Mouse (Mus musculus) intestine, embryonic 15.5 days (tissue): ENCODE data around the gene Cx3cr1. TPM values are rescaled to one million over a fixed set of nuclear protein-coding genes. Genes with fewer than 3 reads are reported as not detected.

Experiments used
- ATAC-seq: fragments of 200-750 bp; cut with Nextera tagmentation; 2 replicates; pipeline ENCODE4 v1.8.0; 2017; ENCODE audit warnings: moderate TSS enrichment, moderate library complexity
- H3K27ac ChIP-seq: fragments of 300-500 bp; sonication (generic); 2 replicates; pipeline ENCODE4 v1.5.1; 2015; ENCODE audit warnings: mild to moderate bottlenecking, inconsistent platforms
- H3K27me3 ChIP-seq: fragments of 300-500 bp; sonication (generic); replicated peaks from 2 replicates; pipeline ENCODE4 v1.6.1; 2015; ENCODE audit warnings: inconsistent platforms
- H3K36me3 ChIP-seq: fragments of 300-500 bp; sonication (generic); 2 replicates; pipeline ENCODE4 v1.6.1; 2015; ENCODE audit warnings: inconsistent platforms
- H3K4me1 ChIP-seq: fragments of 300-500 bp; sonication (generic); replicated peaks from 2 replicates; pipeline ENCODE4 v1.6.1; 2015; ENCODE audit warnings: inconsistent platforms
- H3K4me2 ChIP-seq: fragments of 300-500 bp; sonication (generic); replicated peaks from 2 replicates; pipeline ENCODE4 v1.6.1; 2015; ENCODE audit warnings: mild to moderate bottlenecking, inconsistent platforms
- H3K4me3 ChIP-seq: fragments of 300-500 bp; sonication (generic); replicated peaks from 2 replicates; pipeline ENCODE4 v1.5.1; 2015; ENCODE audit warnings: inconsistent platforms
- H3K9ac ChIP-seq: fragments of 300-500 bp; sonication (generic); 2 replicates; pipeline ENCODE4 v1.6.1; 2015; ENCODE audit warnings: inconsistent platforms
- H3K9me3 ChIP-seq: fragments of 300-500 bp; sonication (generic); 2 replicates; pipeline ENCODE4 v1.6.1; 2016; ENCODE audit warnings: inconsistent platforms
- WGBS: fragments of 180-500 bp; shearing (Covaris S2); methylation state at CpG from one replicate; pipeline ENCODE4 v1.1.7; 2015; 5-methylcytosine and 5-hydroxymethylcytosine counted together
- polyA plus RNA-seq: library from polyadenylated mRNA; unstranded; fragments of >200 nt; fragmentation: Nextera tagmentation; extraction: Ambion mirVana; gene quantifications from 2 replicates; pipeline ENCODE4 v1.2.1, GENCODE M21; 2015

The Cx3cr1 gene
- polyA plus RNA-seq, 1 experiment from 2014 or later = 9.6 TPM

DNA sequence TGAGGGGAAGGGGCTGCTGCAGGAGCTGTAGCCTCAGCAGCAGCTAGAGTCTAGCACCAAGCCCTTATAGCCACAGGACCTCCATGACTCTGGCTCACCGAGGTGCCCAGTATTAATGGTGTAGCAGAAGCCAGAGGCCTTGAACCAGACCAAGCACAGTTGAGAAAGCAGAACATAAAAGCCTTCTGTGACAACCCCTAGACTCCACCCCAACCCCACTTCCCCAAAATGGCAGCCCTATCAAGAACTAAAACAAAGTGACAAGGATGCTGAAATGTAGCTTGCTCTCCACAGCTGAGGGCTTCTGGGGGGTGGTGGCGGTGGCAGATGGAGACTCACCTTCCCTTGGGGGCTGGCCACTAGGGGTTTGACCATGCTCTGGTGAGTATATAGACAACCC is 31.5 kb upstream of the Cx3cr1 start:
- H3K27ac ChIP-seq = no peak overlapping the region
- H3K9me3 ChIP-seq = no peaks in the 10 kb centered on the region
- ATAC-seq = no peak
- H3K4me3 ChIP-seq = no peak overlapping the region
- H3K4me1 ChIP-seq = no peaks in the 10 kb centered on the region
- H3K27me3 ChIP-seq = no peaks in the 10 kb centered on the region
- no peaks in the 10 kb centered on the region for H3K36me3 ChIP-seq
- 93% methylated on average over 2 of the region's 2 CpGs for WGBS
- no peak overlapping the region for H3K4me2 ChIP-seq
- no peak overlapping the region for H3K9ac ChIP-seq

GRCm38 (mm10) chr9:120099304-120099703 is 29.6 kb upstream of the Cx3cr1 start:
- Histone ChIP-seq H3K27me3 (no peaks in the 10 kb centered on the region), H3K4me2 (no peak overlapping the region), H3K4me3 (no peak overlapping the region), H3K9me3 (no peaks in the 10 kb centered on the region), H3K4me1 (no peaks in the 10 kb centered on the region), H3K27ac (no peak overlapping the region), H3K9ac (no peak overlapping the region), H3K36me3 (no peaks in the 10 kb centered on the region)
- 90% methylated on average over 8 of the region's 8 CpGs for WGBS
- no peak for ATAC-seq

GRCm38 (mm10) chr9:120098682-120099081 is 29.0 kb upstream of the Cx3cr1 start:
- no peak overlapping the region for H3K27ac ChIP-seq
- no peaks in the 10 kb centered on the region for H3K36me3 ChIP-seq
- 22% methylated on average over 7 of the region's 7 CpGs for WGBS
- no peak overlapping the region for H3K9ac ChIP-seq
- H3K9me3 ChIP-seq = no peaks in the 10 kb centered on the region
- no peaks in the 10 kb centered on the region for H3K27me3 ChIP-seq
- H3K4me1 ChIP-seq = no peaks in the 10 kb centered on the region
- H3K4me3 ChIP-seq = no peak overlapping the region
- ATAC-seq = no peak
- H3K4me2 ChIP-seq = no peak overlapping the region

DNA sequence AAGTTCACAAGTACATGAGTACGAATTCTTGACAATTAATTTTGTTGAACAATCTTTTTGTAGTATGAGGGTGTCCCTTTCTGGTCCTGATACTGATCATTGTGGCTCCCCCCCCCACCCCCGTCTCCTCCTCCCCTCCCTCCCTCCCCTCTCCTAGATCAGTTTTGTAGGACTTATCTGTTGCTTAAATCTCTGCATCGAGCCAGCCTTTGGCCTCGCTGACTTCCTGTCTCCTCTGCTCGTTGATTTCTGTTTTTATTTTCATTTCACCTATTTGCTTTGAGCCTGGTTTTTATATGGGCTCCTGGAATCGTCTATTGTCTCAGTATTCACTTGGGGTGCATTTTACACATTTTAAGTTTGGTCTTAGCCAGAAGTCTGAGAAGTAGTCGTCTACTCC is 26.2 kb upstream of the Cx3cr1 start:
- Histone ChIP-seq H3K4me3 (no peak overlapping the region), H3K4me2 (no peak overlapping the region), H3K27ac (no peak overlapping the region), H3K9me3 (no peaks in the 10 kb centered on the region), H3K9ac (no peak overlapping the region), H3K4me1 (no peaks in the 10 kb centered on the region), H3K27me3 (no peaks in the 10 kb centered on the region), H3K36me3 (no peaks in the 10 kb centered on the region)
- WGBS = 66% methylated on average over 7 of the region's 7 CpGs
- no peak for ATAC-seq

DNA sequence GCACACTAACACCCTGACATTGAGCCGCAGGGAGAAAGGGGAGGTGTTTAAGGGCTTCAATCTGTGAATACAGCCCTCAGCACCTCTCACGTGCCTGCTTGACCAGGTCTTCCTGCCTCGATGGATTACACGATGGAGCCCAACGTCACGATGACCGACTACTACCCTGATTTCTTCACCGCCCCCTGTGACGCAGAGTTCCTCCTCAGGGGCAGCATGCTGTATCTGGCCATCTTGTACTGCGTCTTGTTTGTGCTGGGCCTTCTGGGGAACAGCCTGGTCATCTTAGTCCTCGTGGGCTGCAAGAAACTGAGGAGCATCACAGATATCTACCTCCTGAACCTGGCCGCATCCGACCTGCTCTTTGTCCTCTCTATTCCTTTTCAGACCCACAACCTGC is 24.0 kb upstream of the Cx3cr1 start:
- Histone ChIP-seq H3K9me3 (no peaks in the 10 kb centered on the region), H3K4me2 (no peak overlapping the region), H3K9ac (no peak overlapping the region), H3K27ac (no peak overlapping the region), H3K4me1 (no peaks in the 10 kb centered on the region), H3K27me3 (no peaks in the 10 kb centered on the region), H3K4me3 (no peak overlapping the region), H3K36me3 (no peaks in the 10 kb centered on the region)
- no peak for ATAC-seq
- 86% methylated on average over 13 of the region's 13 CpGs for WGBS

GRCm38 (mm10) chr9:120091696-120092238 is 22.1 kb upstream of the Cx3cr1 start, which contains the start of gene Ccr8:
Gene Ccr8 (plus strand): TSS chr9:120092114.
- no peaks in the 10 kb centered on the region for H3K27me3 ChIP-seq
- H3K27ac ChIP-seq = no peak within 1 kb of the TSS
- H3K4me1 ChIP-seq = no peaks in the 10 kb centered on the region
- no peak for ATAC-seq
- H3K9ac ChIP-seq = no peak within 1 kb of the TSS
- H3K36me3 ChIP-seq = no peaks in the 10 kb centered on the region
- H3K9me3 ChIP-seq = no peaks in the 10 kb centered on the region
- H3K4me2 ChIP-seq = no peak within 1 kb of the TSS
- WGBS = 81% methylated on average over 5 of the region's 5 CpGs
- H3K4me3 ChIP-seq = no peak within 1 kb of the TSS

GRCm38 (mm10) chr9:120091086-120091485 is 21.4 kb upstream of the Cx3cr1 start:
- Histone ChIP-seq H3K4me1 (no peaks in the 10 kb centered on the region), H3K9me3 (no peaks in the 10 kb centered on the region), H3K36me3 (no peaks in the 10 kb centered on the region), H3K4me2 (no peak overlapping the region), H3K9ac (no peak overlapping the region), H3K27ac (no peak overlapping the region), H3K4me3 (no peak overlapping the region), H3K27me3 (no peaks in the 10 kb centered on the region)
- WGBS = 82% methylated on average over 10 of the region's 10 CpGs
- no peak for ATAC-seq

GRCm38 (mm10) chr9:120089125-120089524 is 19.4 kb upstream of the Cx3cr1 start:
- Histone ChIP-seq H3K4me2 (no peak overlapping the region), H3K4me3 (no peak overlapping the region), H3K9ac (no peak overlapping the region), H3K4me1 (no peaks in the 10 kb centered on the region), H3K36me3 (no peaks in the 10 kb centered on the region), H3K9me3 (no peaks in the 10 kb centered on the region), H3K27ac (no peak overlapping the region), H3K27me3 (no peaks in the 10 kb centered on the region)
- ATAC-seq = no peak
- WGBS = 85% methylated on average over 7 of the region's 7 CpGs

DNA sequence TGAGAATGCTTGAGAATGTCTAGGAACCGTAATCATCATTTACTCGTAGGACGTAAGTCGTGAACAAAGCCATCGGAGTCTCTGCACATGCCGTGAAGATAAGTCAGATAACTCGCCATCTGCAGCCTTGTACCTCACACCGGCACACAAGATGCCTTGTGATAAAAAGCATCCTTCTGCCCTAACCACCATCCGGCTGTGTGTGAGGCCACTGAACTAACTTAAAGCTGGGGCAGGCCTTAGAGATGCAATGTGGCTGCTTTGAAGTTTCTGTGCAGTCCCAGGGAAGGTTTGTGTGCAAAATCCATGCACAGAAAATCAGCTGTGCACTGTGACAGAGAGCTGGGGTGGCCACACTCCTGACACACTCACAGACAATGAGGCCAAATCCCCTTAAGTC is 14.7 kb upstream of the Cx3cr1 start:
- Histone ChIP-seq H3K4me1 (no peaks in the 10 kb centered on the region), H3K4me3 (no peak overlapping the region), H3K9ac (no peak overlapping the region), H3K4me2 (no peak overlapping the region), H3K9me3 (no peaks in the 10 kb centered on the region), H3K36me3 (no peaks in the 10 kb centered on the region), H3K27me3 (no peaks in the 10 kb centered on the region), H3K27ac (no peak overlapping the region)
- no peak for ATAC-seq
- 83% methylated on average over 9 of the region's 9 CpGs for WGBS

- no peaks in the 10 kb centered on the region for H3K27me3 ChIP-seq
- WGBS = 83% methylated on average over 18 of the region's 18 CpGs
- no peaks in the 10 kb centered on the region for H3K9me3 ChIP-seq
- H3K27ac ChIP-seq = no peak overlapping the region
- no peak overlapping the region for H3K4me3 ChIP-seq
- ATAC-seq = no peak
- H3K9ac ChIP-seq = no peak overlapping the region
- H3K36me3 ChIP-seq = no peaks in the 10 kb centered on the region
- no peaks in the 10 kb centered on the region for H3K4me1 ChIP-seq
- H3K4me2 ChIP-seq = no peak overlapping the region
Observed at GRCm38 (mm10) chr9:120083158-120083894, 13.6 kb upstream of the Cx3cr1 start.

DNA sequence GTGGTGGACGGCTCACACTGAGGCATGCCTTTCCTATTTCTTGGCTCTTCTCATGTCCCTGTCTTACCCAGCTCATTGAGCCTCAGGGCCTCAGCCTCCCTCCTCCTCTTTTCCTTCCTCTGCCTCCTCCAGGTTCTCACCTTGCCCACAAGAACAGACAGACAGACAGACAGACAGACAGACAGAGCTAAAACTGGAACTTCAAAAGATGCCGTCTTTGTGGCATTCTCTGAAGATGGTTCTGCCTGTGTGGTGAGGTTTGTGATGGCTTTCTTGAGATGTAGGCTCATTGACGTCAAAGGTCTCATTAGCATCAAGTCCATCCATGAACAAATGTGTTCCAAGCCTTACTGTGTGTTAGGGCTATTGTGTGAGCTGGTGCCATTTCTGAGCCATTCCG is 13.0 kb upstream of the Cx3cr1 start:
- H3K4me1 ChIP-seq = no peaks in the 10 kb centered on the region
- H3K27me3 ChIP-seq = no peaks in the 10 kb centered on the region
- 89% methylated on average over 4 of the region's 4 CpGs for WGBS
- no peak overlapping the region for H3K4me2 ChIP-seq
- H3K4me3 ChIP-seq = no peak overlapping the region
- no peak for ATAC-seq
- H3K9me3 ChIP-seq = no peaks in the 10 kb centered on the region
- H3K27ac ChIP-seq = no peak overlapping the region
- no peaks in the 10 kb centered on the region for H3K36me3 ChIP-seq
- H3K9ac ChIP-seq = no peak overlapping the region

DNA sequence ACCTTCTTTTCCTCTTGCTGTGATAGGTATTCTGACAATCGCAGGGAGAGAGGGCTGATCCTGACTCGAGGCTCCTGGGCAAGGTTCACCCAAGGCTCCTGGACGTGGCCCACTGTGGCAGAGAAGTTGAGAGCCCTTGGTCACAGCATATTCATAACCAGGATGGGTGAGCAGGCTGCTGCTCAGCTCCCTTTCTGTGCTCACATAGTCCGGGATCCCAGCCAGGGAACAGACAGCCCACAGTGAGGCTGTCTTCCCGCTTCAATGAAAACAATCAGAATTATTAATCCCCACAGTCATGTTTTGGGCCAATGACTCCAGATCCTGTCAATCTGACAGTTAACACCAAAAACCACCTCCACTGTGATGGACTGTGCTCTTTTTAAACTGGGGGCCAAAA is 12.3 kb upstream of the Cx3cr1 start:
- Histone ChIP-seq H3K4me2 (no peak overlapping the region), H3K4me1 (no peaks in the 10 kb centered on the region), H3K9me3 (no peaks in the 10 kb centered on the region), H3K36me3 (no peaks in the 10 kb centered on the region), H3K9ac (no peak overlapping the region), H3K27ac (no peak overlapping the region), H3K4me3 (no peak overlapping the region), H3K27me3 (no peaks in the 10 kb centered on the region)
- no peak for ATAC-seq
- WGBS = 75% methylated on average over 5 of the region's 5 CpGs

- Histone ChIP-seq H3K4me1 (no peaks in the 10 kb centered on the region), H3K9ac (no peak overlapping the region), H3K36me3 (no peaks in the 10 kb centered on the region), H3K27ac (no peak overlapping the region), H3K9me3 (no peaks in the 10 kb centered on the region), H3K27me3 (no peaks in the 10 kb centered on the region), H3K4me2 (no peak overlapping the region), H3K4me3 (no peak overlapping the region)
- 75% methylated on average over 6 of the region's 6 CpGs for WGBS
- no peak for ATAC-seq
Observed at GRCm38 (mm10) chr9:120081247-120081646, 11.6 kb upstream of the Cx3cr1 start.
